22 mouse cellular contexts compared by ENCODE assay signal in the genomic region with DNA sequence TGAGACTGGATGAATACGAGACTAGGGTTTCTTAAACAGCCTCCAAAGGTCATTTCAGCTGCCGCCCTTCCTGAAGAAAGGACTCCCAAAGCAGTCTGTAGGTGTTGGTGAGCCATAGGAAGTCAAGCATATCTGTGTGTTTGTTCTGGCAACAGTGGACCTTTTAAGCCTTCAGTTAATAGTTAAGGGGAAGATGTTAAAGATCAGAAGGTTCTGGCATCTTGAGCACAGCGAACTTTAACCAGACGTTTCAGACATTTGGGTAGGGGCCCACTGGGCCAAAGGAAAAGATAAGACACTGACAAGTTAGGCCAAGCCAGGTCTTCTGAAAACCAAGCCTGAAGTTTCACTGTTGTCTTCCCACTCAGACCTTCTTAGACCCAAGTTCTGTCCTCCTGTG. TPM values are rescaled to one million over a fixed set of nuclear protein-coding genes. Genes with fewer than 3 reads are reported as not detected.
DNase-seq lines count a peak whose midpoint lies in the region; ATAC-seq and TF ChIP-seq lines count a peak whose summit lies in the region.
"Had no signal": no experiment of that assay in that cellular context is flagged by ENCODE, and none has a peak within 500 bp of the region (broad histone marks: within the 10 kb centered on the region; RNA-seq: fewer than 3 reads in every experiment).

No protein-coding gene starts in this region.

- peaks cover 35% of the 10 kb centered on the region for H3K27me3 ChIP-seq in hindbrain, embryonic 15.5 days
- peaks cover 51% of the 10 kb centered on the region for H3K27me3 ChIP-seq in hindbrain, embryonic 12.5 days
- peaks cover 44% of the 10 kb centered on the region for H3K27me3 ChIP-seq in liver, embryonic 12.5 days (replicated peaks)
- H3K27me3 ChIP-seq in liver, postnatal 0 days (ENCODE audit: insufficient read depth, low read length) = peaks cover 34% of the 10 kb centered on the region
- H3K27me3 ChIP-seq in kidney, embryonic 15.5 days = peaks cover 67% of the 10 kb centered on the region
- peaks cover 32% of the 10 kb centered on the region for H3K27me3 ChIP-seq in lung, postnatal 0 days (replicated peaks; ENCODE audit: insufficient read depth, low read length)
- H3K27me3 ChIP-seq in forebrain, embryonic 12.5 days = peaks cover 55% of the 10 kb centered on the region

- H3K4me1 ChIP-seq in hindbrain, embryonic 15.5 days (replicated peaks) = peaks cover 57% of the 10 kb centered on the region
- peaks cover 47% of the 10 kb centered on the region for H3K4me1 ChIP-seq in hindbrain, embryonic 12.5 days
- H3K4me1 ChIP-seq in liver, embryonic 12.5 days = peaks cover 63% of the 10 kb centered on the region
- peaks cover 33% of the 10 kb centered on the region for H3K4me1 ChIP-seq in liver, postnatal 0 days (ENCODE audit: insufficient read depth)
- peaks cover 70% of the 10 kb centered on the region for H3K4me1 ChIP-seq in kidney, embryonic 15.5 days
- peaks cover 27% of the 10 kb centered on the region; the same call in 1 of the 2 replicates for H3K4me1 ChIP-seq in lung, postnatal 0 days (ENCODE audit: insufficient read depth, low read depth, low read length)
- H3K4me1 ChIP-seq in forebrain, embryonic 12.5 days = peaks cover 50% of the 10 kb centered on the region

- H3K27ac ChIP-seq in hindbrain, embryonic 15.5 days (replicated peaks) = no peak overlapping the region
- no peak overlapping the region for H3K27ac ChIP-seq in hindbrain, embryonic 12.5 days
- H3K27ac ChIP-seq in liver, embryonic 12.5 days = 0 out of 2 replicates have a peak overlapping the region, but pooled peaks have one; percentile 32
- H3K27ac ChIP-seq in liver, postnatal 0 days (ENCODE audit: low read depth) = no peak overlapping the region
- peak overlapping the region; percentile 24; the same call in 1 of the 2 replicates for H3K27ac ChIP-seq in kidney, embryonic 15.5 days
- H3K27ac ChIP-seq in lung, postnatal 0 days (ENCODE audit: low read length) = no peak overlapping the region
- no peak overlapping the region for H3K27ac ChIP-seq in forebrain, embryonic 12.5 days
- H3K27ac ChIP-seq: heart, adult 2 months; heart, embryonic 13.5 days; hindbrain, embryonic 14.5 days; liver, embryonic 14.5 days; lung, embryonic 15.5 days; macrophage; midbrain, embryonic 15.5 days; neural tube, embryonic 13.5 days had no signal

- TF ChIP-seq CTCF in liver, postnatal 0 days (IDR thresholded peaks at IDR 0.05; ENCODE audit: low read depth) = no peak
- TF ChIP-seq CTCF in lung, postnatal 0 days (IDR thresholded peaks at IDR 0.05) = no peak

- no peaks in the 10 kb centered on the region for H3K9me3 ChIP-seq in hindbrain, embryonic 15.5 days
- H3K9me3 ChIP-seq in hindbrain, embryonic 12.5 days (replicated peaks) = no peaks in the 10 kb centered on the region
- no peaks in the 10 kb centered on the region for H3K9me3 ChIP-seq in liver, embryonic 12.5 days (replicated peaks)
- H3K9me3 ChIP-seq in liver, postnatal 0 days (ENCODE audit: low read length) = no peaks in the 10 kb centered on the region
- H3K9me3 ChIP-seq in kidney, embryonic 15.5 days (replicated peaks) = no peaks in the 10 kb centered on the region
- no peaks in the 10 kb centered on the region for H3K9me3 ChIP-seq in lung, postnatal 0 days (ENCODE audit: low read length)
- H3K9me3 ChIP-seq in forebrain, embryonic 12.5 days = no peaks in the 10 kb centered on the region
- H3K9me3 ChIP-seq: heart, embryonic 13.5 days; limb, embryonic 10.5 days; lung, embryonic 15.5 days; midbrain, embryonic 15.5 days; neural tube, embryonic 13.5 days had no signal

- H3K36me3 ChIP-seq in hindbrain, embryonic 15.5 days = peaks cover 6% of the 10 kb centered on the region; the same call in 1 of the 2 replicates
- H3K36me3 ChIP-seq in hindbrain, embryonic 12.5 days = peaks cover 21% of the 10 kb centered on the region
- peaks cover 20% of the 10 kb centered on the region for H3K36me3 ChIP-seq in liver, embryonic 12.5 days
- no peaks in the 10 kb centered on the region for H3K36me3 ChIP-seq in liver, postnatal 0 days (replicated peaks; ENCODE audit: insufficient read depth, low read length)
- peaks cover 6% of the 10 kb centered on the region; the same call in 1 of the 2 replicates for H3K36me3 ChIP-seq in kidney, embryonic 15.5 days
- no peaks in the 10 kb centered on the region for H3K36me3 ChIP-seq in lung, postnatal 0 days (ENCODE audit: insufficient read depth, low read length)
- H3K36me3 ChIP-seq in forebrain, embryonic 12.5 days (replicated peaks) = peaks cover 15% of the 10 kb centered on the region
- H3K36me3 ChIP-seq: lung, embryonic 15.5 days had no signal

- WGBS in hindbrain, embryonic 15.5 days = 95% methylated on average over 4 of the region's 4 CpGs
- 92% methylated on average over 4 of the region's 4 CpGs for WGBS in hindbrain, embryonic 12.5 days
- 60% methylated on average over 4 of the region's 4 CpGs for WGBS in liver, embryonic 12.5 days (ENCODE audit: insufficient replicate concordance)
- 79% methylated on average over 4 of the region's 4 CpGs for WGBS in liver, postnatal 0 days (ENCODE audit: insufficient replicate concordance)
- 78% methylated on average over 4 of the region's 4 CpGs for WGBS in kidney, embryonic 15.5 days
- WGBS in lung, postnatal 0 days = 74% methylated on average over 4 of the region's 4 CpGs
- 91% methylated on average over 4 of the region's 4 CpGs for WGBS in forebrain, embryonic 12.5 days

- H3K4me2 ChIP-seq in hindbrain, embryonic 15.5 days = 0 out of 2 replicates have a peak overlapping the region, but pooled peaks have one; percentile 87
- H3K4me2 ChIP-seq in hindbrain, embryonic 12.5 days (replicated peaks) = no peak overlapping the region
- peak overlapping the region; percentile 97; the same call in 1 of the 2 replicates for H3K4me2 ChIP-seq in liver, embryonic 12.5 days
- no peak overlapping the region for H3K4me2 ChIP-seq in liver, postnatal 0 days (ENCODE audit: low read depth, low read length)
- no peak overlapping the region for H3K4me2 ChIP-seq in kidney, embryonic 15.5 days
- H3K4me2 ChIP-seq in lung, postnatal 0 days (replicated peaks; ENCODE audit: low read depth, low read length) = no peak overlapping the region
- no peak overlapping the region for H3K4me2 ChIP-seq in forebrain, embryonic 12.5 days
- H3K4me2 ChIP-seq: lung, embryonic 15.5 days had no signal

- DNase-seq in liver, postnatal 0 days = no peak
- peak; percentile 62 to 82 for DNase-seq in kidney, postnatal 25 days
- DNase-seq in lung, postnatal 0 days (ENCODE audit: low spot score) = no peak
- DNase-seq: adrenal gland, adult 2 months; gastrocnemius, postnatal 14 days; heart, adult 2 months; heart, postnatal 14 days; thymus, postnatal 14 days had no signal

- H3K9ac ChIP-seq in hindbrain, embryonic 15.5 days = no peak overlapping the region
- H3K9ac ChIP-seq in hindbrain, embryonic 12.5 days = no peak overlapping the region
- H3K9ac ChIP-seq in liver, embryonic 12.5 days = no peak overlapping the region
- H3K9ac ChIP-seq in liver, postnatal 0 days (replicated peaks) = no peak overlapping the region
- H3K9ac ChIP-seq in kidney, embryonic 15.5 days = no peak overlapping the region
- H3K9ac ChIP-seq in lung, postnatal 0 days (replicated peaks; ENCODE audit: low read depth) = no peak overlapping the region
- no peak overlapping the region for H3K9ac ChIP-seq in forebrain, embryonic 12.5 days
- H3K9ac ChIP-seq: heart, embryonic 13.5 days; liver, embryonic 14.5 days; lung, embryonic 15.5 days; midbrain, embryonic 15.5 days had no signal

- TF ChIP-seq EP300 in liver, postnatal 0 days (IDR thresholded peaks at IDR 0.05; ENCODE audit: low read depth) = no peak
- TF ChIP-seq EP300 in lung, postnatal 0 days (IDR thresholded peaks at IDR 0.05) = no peak

- no peak overlapping the region for H3K4me3 ChIP-seq in hindbrain, embryonic 15.5 days
- H3K4me3 ChIP-seq in hindbrain, embryonic 12.5 days = no peak overlapping the region
- no peak overlapping the region for H3K4me3 ChIP-seq in liver, embryonic 12.5 days
- H3K4me3 ChIP-seq in liver, postnatal 0 days (ENCODE audit: low read depth, low read length) = no peak overlapping the region
- H3K4me3 ChIP-seq in kidney, embryonic 15.5 days (replicated peaks) = no peak overlapping the region
- no peak overlapping the region for H3K4me3 ChIP-seq in lung, postnatal 0 days (ENCODE audit: low read depth, low read length)
- H3K4me3 ChIP-seq in forebrain, embryonic 12.5 days (replicated peaks) = no peak overlapping the region
- H3K4me3 ChIP-seq: heart, adult 2 months; heart, embryonic 13.5 days; limb, embryonic 10.5 days; lung, embryonic 15.5 days had no signal

- no peak for ATAC-seq in hindbrain, embryonic 15.5 days (ENCODE audit: low FRiP score, low read depth)
- no peak for ATAC-seq in hindbrain, embryonic 12.5 days (ENCODE audit: low FRiP score)
- no peak for ATAC-seq in liver, embryonic 12.5 days
- no peak for ATAC-seq in liver, postnatal 0 days
- ATAC-seq in kidney, embryonic 15.5 days (replicated peaks; ENCODE audit: low FRiP score) = no peak
- ATAC-seq in lung, postnatal 0 days = no peak
- ATAC-seq in forebrain, embryonic 12.5 days (ENCODE audit: low FRiP score) = no peak
- ATAC-seq: forebrain, embryonic 16.5 days; midbrain, embryonic 15.5 days had no signal

RNA-seq across cellular contexts. Expression of gene Slc16a13, which starts 2.8 kb away (rescaled TPM):
- 14.3 and 16.5 TPM in 2 replicates for polyA plus RNA-seq in hindbrain, embryonic 15.5 days (2015; fragmentation: Nextera tagmentation; extraction: Ambion mirVana)
- 16.4 and 20.8 TPM in 2 replicates for polyA plus RNA-seq in hindbrain, embryonic 12.5 days (2016; fragmentation: Nextera tagmentation; extraction: Ambion mirVana)
- polyA plus RNA-seq in liver, embryonic 12.5 days (2016; fragmentation: Nextera tagmentation; extraction: Ambion mirVana) = 6.1 and 8.5 TPM in 2 replicates
- polyA plus RNA-seq in liver, postnatal 0 days (2015; fragmentation: Nextera tagmentation; extraction: Ambion mirVana) = 1.3 and 1.9 TPM in 2 replicates
- 13.3 TPM in 2 replicates for polyA plus RNA-seq in kidney, embryonic 15.5 days (2015; fragmentation: Nextera tagmentation; extraction: Ambion mirVana)
- polyA plus RNA-seq in lung, postnatal 0 days (2015; fragmentation: Nextera tagmentation; extraction: Ambion mirVana) = 4.5 and 6.0 TPM in 2 replicates
- polyA plus RNA-seq in forebrain, embryonic 12.5 days (2016; fragmentation: Nextera tagmentation; extraction: Ambion mirVana) = 14.3 and 14.4 TPM in 2 replicates

RNA-seq across cellular contexts. Expression of gene Slc16a11, which starts 5.5 kb away (rescaled TPM):
- polyA plus RNA-seq in hindbrain, embryonic 15.5 days (2015; fragmentation: Nextera tagmentation; extraction: Ambion mirVana) = 7.6 and 8.1 TPM in 2 replicates
- polyA plus RNA-seq in hindbrain, embryonic 12.5 days (2016; fragmentation: Nextera tagmentation; extraction: Ambion mirVana) = 2.4 and 2.6 TPM in 2 replicates
- polyA plus RNA-seq in liver, embryonic 12.5 days (2016; fragmentation: Nextera tagmentation; extraction: Ambion mirVana) = 1.5 and 1.8 TPM in 2 replicates
- polyA plus RNA-seq in liver, postnatal 0 days (2015; fragmentation: Nextera tagmentation; extraction: Ambion mirVana) = 1.4 and 1.8 TPM in 2 replicates
- polyA plus RNA-seq in kidney, embryonic 15.5 days (2015; fragmentation: Nextera tagmentation; extraction: Ambion mirVana) = 4.3 and 5.8 TPM in 2 replicates
- polyA plus RNA-seq in lung, postnatal 0 days (2015; fragmentation: Nextera tagmentation; extraction: Ambion mirVana) = 7.9 TPM in 2 replicates
- 1.5 and 2.5 TPM in 2 replicates for polyA plus RNA-seq in forebrain, embryonic 12.5 days (2016; fragmentation: Nextera tagmentation; extraction: Ambion mirVana)
- polyA plus RNA-seq: macrophage had no signal

RNA-seq across cellular contexts. Expression of gene Bcl6b, which starts 11.6 kb away (rescaled TPM):
- polyA plus RNA-seq in hindbrain, embryonic 15.5 days (2015; fragmentation: Nextera tagmentation; extraction: Ambion mirVana) = 5.5 and 5.6 TPM in 2 replicates
- 5.4 and 8.3 TPM in 2 replicates for polyA plus RNA-seq in hindbrain, embryonic 12.5 days (2016; fragmentation: Nextera tagmentation; extraction: Ambion mirVana)
- polyA plus RNA-seq in liver, embryonic 12.5 days (2016; fragmentation: Nextera tagmentation; extraction: Ambion mirVana) = 2.8 and 3.8 TPM in 2 replicates
- 1.4 and 1.8 TPM in 2 replicates for polyA plus RNA-seq in liver, postnatal 0 days (2015; fragmentation: Nextera tagmentation; extraction: Ambion mirVana)
- polyA plus RNA-seq in kidney, embryonic 15.5 days (2015; fragmentation: Nextera tagmentation; extraction: Ambion mirVana) = 26.9 and 28.4 TPM in 2 replicates
- 19.2 and 31.6 TPM in 2 replicates for polyA plus RNA-seq in lung, postnatal 0 days (2015; fragmentation: Nextera tagmentation; extraction: Ambion mirVana)
- polyA plus RNA-seq in forebrain, embryonic 12.5 days (2016; fragmentation: Nextera tagmentation; extraction: Ambion mirVana) = 5.7 and 5.9 TPM in 2 replicates
- polyA plus RNA-seq: macrophage had no signal

RNA-seq across cellular contexts. Expression of gene 0610010K14Rik, which starts 19.7 kb away (rescaled TPM):
- 168 and 175 TPM in 2 replicates for polyA plus RNA-seq in hindbrain, embryonic 15.5 days (2015; fragmentation: Nextera tagmentation; extraction: Ambion mirVana)
- polyA plus RNA-seq in hindbrain, embryonic 12.5 days (2016; fragmentation: Nextera tagmentation; extraction: Ambion mirVana) = 197 and 210 TPM in 2 replicates
- polyA plus RNA-seq in liver, embryonic 12.5 days (2016; fragmentation: Nextera tagmentation; extraction: Ambion mirVana) = 97.4 and 104 TPM in 2 replicates
- 48.9 and 55.2 TPM in 2 replicates for polyA plus RNA-seq in liver, postnatal 0 days (2015; fragmentation: Nextera tagmentation; extraction: Ambion mirVana)
- polyA plus RNA-seq in kidney, embryonic 15.5 days (2015; fragmentation: Nextera tagmentation; extraction: Ambion mirVana) = 178 and 179 TPM in 2 replicates
- 115 and 118 TPM in 2 replicates for polyA plus RNA-seq in lung, postnatal 0 days (2015; fragmentation: Nextera tagmentation; extraction: Ambion mirVana)
- 203 and 215 TPM in 2 replicates for polyA plus RNA-seq in forebrain, embryonic 12.5 days (2016; fragmentation: Nextera tagmentation; extraction: Ambion mirVana)

RNA-seq across cellular contexts. Expression of gene Gm21988, which starts 21.6 kb away (rescaled TPM):
- polyA plus RNA-seq in hindbrain, embryonic 15.5 days (2015; fragmentation: Nextera tagmentation; extraction: Ambion mirVana) = 13.7 TPM in 2 replicates
- polyA plus RNA-seq in hindbrain, embryonic 12.5 days (2016; fragmentation: Nextera tagmentation; extraction: Ambion mirVana) = 11.3 and 14.6 TPM in 2 replicates
- 6.2 and 7.8 TPM in 2 replicates for polyA plus RNA-seq in liver, embryonic 12.5 days (2016; fragmentation: Nextera tagmentation; extraction: Ambion mirVana)
- polyA plus RNA-seq in liver, postnatal 0 days (2015; fragmentation: Nextera tagmentation; extraction: Ambion mirVana) = 5.4 and 5.8 TPM in 2 replicates
- 10.4 and 13.0 TPM in 2 replicates for polyA plus RNA-seq in kidney, embryonic 15.5 days (2015; fragmentation: Nextera tagmentation; extraction: Ambion mirVana)
- 11.0 and 15.3 TPM in 2 replicates for polyA plus RNA-seq in lung, postnatal 0 days (2015; fragmentation: Nextera tagmentation; extraction: Ambion mirVana)
- polyA plus RNA-seq in forebrain, embryonic 12.5 days (2016; fragmentation: Nextera tagmentation; extraction: Ambion mirVana) = 9.4 and 11.2 TPM in 2 replicates

Comparison
In these comparisons a context has a peak if more than half of its experiments do, and no peak if none do; other contexts are left out.
1. H3K27ac ChIP-seq: peak in liver, embryonic 12.5 days (single experiment) and kidney, embryonic 15.5 days (single experiment); none in hindbrain, embryonic 15.5 days (single experiment), hindbrain, embryonic 12.5 days (single experiment), liver, postnatal 0 days (single experiment), lung, postnatal 0 days (single experiment) and forebrain, embryonic 12.5 days (single experiment).
2. H3K4me2 ChIP-seq: peak in hindbrain, embryonic 15.5 days (single experiment) and liver, embryonic 12.5 days (single experiment); none in hindbrain, embryonic 12.5 days (single experiment), liver, postnatal 0 days (single experiment), kidney, embryonic 15.5 days (single experiment), lung, postnatal 0 days (single experiment) and forebrain, embryonic 12.5 days (single experiment).
3. DNase-seq: peak in kidney, postnatal 25 days (2 of 2); none in liver, postnatal 0 days (single experiment) and lung, postnatal 0 days (single experiment).